Mouse (Mus musculus) forebrain, postnatal 0 days (tissue): ENCODE data around the gene Mib2. TPM values are rescaled to one million over a fixed set of nuclear protein-coding genes. Genes with fewer than 3 reads are reported as not detected.

Source experiments
- ATAC-seq: fragments of 200-750 bp; cut with Nextera tagmentation; 2 replicates; pipeline ENCODE4 v1.8.0; 2017; ENCODE audit warnings: mild to moderate bottlenecking, moderate library complexity
- DNase-seq: peaks from one replicate; pipeline ENCODE4 v3.0.0-alpha.2; 2015
- H3K27ac ChIP-seq: fragments of 300-500 bp; sonication (generic); 2 replicates; pipeline ENCODE4 v1.5.1; 2014; ENCODE audit warnings: low read depth, mild to moderate bottlenecking, antibody characterized with exemption, low read length, moderate library complexity, mixed read lengths
- H3K27me3 ChIP-seq: fragments of 300-500 bp; sonication (generic); 2 replicates; pipeline ENCODE4 v1.6.1; 2014; ENCODE audit warnings: mild to moderate bottlenecking, low read length, mixed read lengths; ENCODE audit not compliant: insufficient read depth
- H3K36me3 ChIP-seq: fragments of 300-500 bp; sonication (generic); 2 replicates; pipeline ENCODE4 v1.6.1; 2014; ENCODE audit warnings: mild to moderate bottlenecking, moderate library complexity; ENCODE audit not compliant: insufficient read depth
- H3K4me1 ChIP-seq: fragments of 300-500 bp; sonication (generic); 2 replicates; pipeline ENCODE4 v1.6.1; 2014; ENCODE audit warnings: antibody characterized with exemption; ENCODE audit not compliant: insufficient read depth
- H3K4me2 ChIP-seq: fragments of 300-500 bp; sonication (generic); 2 replicates; pipeline ENCODE4 v1.6.1; 2014; ENCODE audit warnings: low read depth, mild to moderate bottlenecking, moderate library complexity
- H3K4me3 ChIP-seq: fragments of 300-500 bp; sonication (generic); 2 replicates; pipeline ENCODE4 v1.5.1; 2014; ENCODE audit warnings: low read depth, low read length, mixed read lengths
- H3K9ac ChIP-seq: fragments of 300-500 bp; sonication (generic); 2 replicates; pipeline ENCODE4 v1.6.1; 2014; ENCODE audit warnings: mild to moderate bottlenecking
- H3K9me3 ChIP-seq: fragments of 300-500 bp; sonication (generic); 2 replicates; pipeline ENCODE4 v1.6.1; 2016; ENCODE audit warnings: low read length
- CTCF ChIP-seq: sonication (generic); IDR thresholded peaks from 2 replicates; pipeline ENCODE4 v1.5.1; 2016; ENCODE audit warnings: antibody characterized with exemption, control low read depth, low read depth
- WGBS: fragments of 180-500 bp; shearing (Covaris S2); extraction: QIAGEN DNeasy Blood & Tissue Kit; methylation state at CpG from one replicate; pipeline ENCODE4 v1.1.7; 2014; 5-methylcytosine and 5-hydroxymethylcytosine counted together
- polyA plus RNA-seq: library from polyadenylated mRNA; unstranded; fragments of >200 nt; fragmentation: Nextera tagmentation; extraction: Ambion mirVana; gene quantifications from 2 replicates; pipeline ENCODE4 v1.2.1, GENCODE M21; 2015
- total RNA-seq: library from RNA; depleted of rRNA; stranded (reverse); fragments of >200 nt; gene quantifications from 2 replicates; pipeline ENCODE4 v1.2.3, GENCODE M21; 2014

Gene Mib2
- total and polyA plus RNA-seq, 2 experiments from 2014 or later = 46.5 to 116 TPM

- H3K9ac ChIP-seq = no peak overlapping the region
- H3K4me1 ChIP-seq = peaks cover 6% of the 10 kb centered on the region; the same call in 1 of the 2 replicates
- ATAC-seq (no peak), DNase-seq (no peak)
- peak overlapping the region; percentile 83 for H3K4me2 ChIP-seq
- H3K36me3 ChIP-seq = peaks cover 12% of the 10 kb centered on the region
- TF ChIP-seq CTCF = no peak
- WGBS = under 1% methylated on average over 8 of the region's 8 CpGs
- H3K27me3 ChIP-seq = no peaks in the 10 kb centered on the region
- peak overlapping the region; percentile 69 for H3K4me3 ChIP-seq
- H3K27ac ChIP-seq = 0 out of 2 replicates have a peak overlapping the region, but pooled peaks have one; percentile 78
- no peaks in the 10 kb centered on the region for H3K9me3 ChIP-seq
Measured at GRCm38 (mm10) chr4:155669598-155670075, 639 bp upstream of the Mib2 start.

- peaks cover 22% of the 10 kb centered on the region for H3K36me3 ChIP-seq
- no peak overlapping the region for H3K9ac ChIP-seq
- peaks cover 6% of the 10 kb centered on the region; the same call in 1 of the 2 replicates for H3K4me1 ChIP-seq
- ATAC-seq (no peak), DNase-seq (no peak)
- no peaks in the 10 kb centered on the region for H3K27me3 ChIP-seq
- H3K4me2 ChIP-seq = no peak overlapping the region
- no peak overlapping the region for H3K27ac ChIP-seq
- no peak overlapping the region for H3K4me3 ChIP-seq
- no peak for TF ChIP-seq CTCF
- no peaks in the 10 kb centered on the region for H3K9me3 ChIP-seq
Measured at GRCm38 (mm10) chr4:155666903-155667302, 2.1 kb downstream of the Mib2 start.

GRCm38 (mm10) chr4:155660641-155661040 lies 8.4 kb downstream of the Mib2 start:
- H3K4me3 ChIP-seq = no peak overlapping the region
- H3K27me3 ChIP-seq = peaks cover 5% of the 10 kb centered on the region; the same call in 1 of the 2 replicates
- no peak overlapping the region for H3K27ac ChIP-seq
- H3K9me3 ChIP-seq = no peaks in the 10 kb centered on the region
- H3K4me1 ChIP-seq = no peaks in the 10 kb centered on the region
- peaks cover 61% of the 10 kb centered on the region for H3K36me3 ChIP-seq
- TF ChIP-seq CTCF = no peak
- H3K4me2 ChIP-seq = no peak overlapping the region
- ATAC-seq (no peak), DNase-seq (no peak)
- H3K9ac ChIP-seq = no peak overlapping the region
- 85% methylated on average over 12 of the region's 12 CpGs for WGBS

GRCm38 (mm10) chr4:155658961-155659360 lies 10.0 kb downstream of the Mib2 start:
- peaks cover 3% of the 10 kb centered on the region; the same call in 1 of the 2 replicates for H3K4me1 ChIP-seq
- 95% methylated on average over 10 of the region's 10 CpGs for WGBS
- no peaks in the 10 kb centered on the region for H3K9me3 ChIP-seq
- H3K27ac ChIP-seq = no peak overlapping the region
- no peak overlapping the region for H3K4me3 ChIP-seq
- TF ChIP-seq CTCF = no peak
- no peak overlapping the region for H3K4me2 ChIP-seq
- H3K27me3 ChIP-seq = peaks cover 22% of the 10 kb centered on the region
- ATAC-seq = no peak
- peaks cover 55% of the 10 kb centered on the region for H3K36me3 ChIP-seq
- H3K9ac ChIP-seq = no peak overlapping the region
- no peak for DNase-seq

- TF ChIP-seq CTCF = no peak
- WGBS = 93% methylated on average over 13 of the region's 13 CpGs
- Histone ChIP-seq H3K4me1 (peaks cover 11% of the 10 kb centered on the region), H3K27me3 (peaks cover 37% of the 10 kb centered on the region), H3K4me2 (no peak overlapping the region), H3K27ac (no peak overlapping the region), H3K36me3 (peaks cover 60% of the 10 kb centered on the region), H3K4me3 (no peak overlapping the region), H3K9ac (no peak overlapping the region), H3K9me3 (no peaks in the 10 kb centered on the region)
- no peak for DNase-seq
- no peak for ATAC-seq
Measured at GRCm38 (mm10) chr4:155656214-155656751, 12.7 kb downstream of the Mib2 start.

GRCm38 (mm10) chr4:155654456-155655298 lies 14.3 kb downstream of the Mib2 start:
- Histone ChIP-seq H3K4me2 (peak overlapping the region; percentile 40), H3K9ac (no peak overlapping the region), H3K9me3 (no peaks in the 10 kb centered on the region), H3K4me3 (peak overlapping the region; percentile 21), H3K27ac (no peak overlapping the region), H3K4me1 (peaks cover 11% of the 10 kb centered on the region), H3K27me3 (peaks cover 37% of the 10 kb centered on the region), H3K36me3 (peaks cover 70% of the 10 kb centered on the region)
- DNase-seq = peak; percentile 28
- peak; percentile 21; the same call in 1 of the 2 replicates for ATAC-seq
- 9% methylated on average over 50 of the region's 52 CpGs for WGBS
- TF ChIP-seq CTCF = no peak

GRCm38 (mm10) chr4:155654183-155654455 lies 14.9 kb downstream of the Mib2 start:
- H3K4me1 ChIP-seq = peaks cover 11% of the 10 kb centered on the region
- no peak for DNase-seq
- H3K9me3 ChIP-seq = no peaks in the 10 kb centered on the region
- WGBS = 11% methylated on average over 6 of the region's 6 CpGs
- peaks cover 70% of the 10 kb centered on the region for H3K36me3 ChIP-seq
- H3K4me2 ChIP-seq = peak overlapping the region; percentile 40
- no peak overlapping the region for H3K27ac ChIP-seq
- no peak for TF ChIP-seq CTCF
- no peak for ATAC-seq
- H3K27me3 ChIP-seq = peaks cover 37% of the 10 kb centered on the region
- no peak overlapping the region for H3K9ac ChIP-seq
- H3K4me3 ChIP-seq = peak overlapping the region; percentile 21; the same call in 1 of the 2 replicates
